Mouse (Mus musculus): ENCODE measurements at regions not wholly inside any gene's neighbourhood (a gene's known extent, or its start where the extent isn't known, plus 50 kb on each side); places are given as distances from the start of the nearest gene placed in this dataset.

DNA sequence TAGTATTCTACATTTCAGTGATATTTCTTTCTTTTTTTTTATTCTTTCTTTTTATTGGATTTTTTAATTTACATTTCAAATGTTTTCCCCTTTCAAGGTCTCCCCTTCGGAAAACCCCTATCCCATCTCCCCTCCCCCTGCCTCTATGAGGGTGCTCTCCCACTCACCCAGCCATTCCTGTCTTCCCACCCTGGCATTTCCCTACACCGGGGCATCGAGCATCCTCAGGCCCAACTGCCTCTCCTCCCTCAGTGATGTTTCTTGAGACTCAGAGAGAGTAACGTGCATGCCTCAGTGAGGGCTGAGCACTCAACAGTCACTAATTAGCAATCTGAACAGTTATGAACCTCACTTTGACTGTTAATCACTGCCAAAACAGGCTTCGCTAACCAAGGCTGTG, 385.6 kb downstream of the Psat1 start:
- no peaks in the 10 kb centered on the region for H3K27me3 ChIP-seq (ENCODE audit: control insufficient read depth, insufficient read depth, low read length)
- 76% methylated on average over 5 of the region's 5 CpGs for whole genome bisulfite sequencing
- TF ChIP-seq CTCF (IDR thresholded peaks at IDR 0.05; ENCODE audit: borderline replicate concordance, insufficient read depth, low read depth, low read length) (no peak), POLR2A (IDR thresholded peaks at IDR 0.05; ENCODE audit: borderline replicate concordance, insufficient read depth, low read length) (no peak)
- no peak overlapping the region for H3K4me3 ChIP-seq (replicated peaks; ENCODE audit: insufficient read depth, low read depth, low read length)
- no peak for DNase-seq
- H3K4me1 ChIP-seq (ENCODE audit: control insufficient read depth, insufficient read depth, low read length) = no peaks in the 10 kb centered on the region
- H3K27ac ChIP-seq (ENCODE audit: insufficient read depth, low read length) = no peak overlapping the region

- no peak for DNase-seq
- Histone ChIP-seq H3K4me1 (ENCODE audit: control insufficient read depth, insufficient read depth, low read length) (no peaks in the 10 kb centered on the region), H3K27ac (ENCODE audit: insufficient read depth, low read length) (no peak overlapping the region), H3K27me3 (ENCODE audit: control insufficient read depth, insufficient read depth, low read length) (no peaks in the 10 kb centered on the region), H3K4me3 (replicated peaks; ENCODE audit: insufficient read depth, low read depth, low read length) (no peak overlapping the region)
- no peak for TF ChIP-seq POLR2A (IDR thresholded peaks at IDR 0.05; ENCODE audit: borderline replicate concordance, insufficient read depth, low read length)
- no peak for TF ChIP-seq CTCF (IDR thresholded peaks at IDR 0.05; ENCODE audit: borderline replicate concordance, insufficient read depth, low read depth, low read length)
- WGBS = 78% methylated on average over 8 of the region's 8 CpGs
Observed at GRCm38 (mm10) chr19:15553953-15554352, 393.2 kb downstream of the Psat1 start.

GRCm38 (mm10) chr19:15517853-15518252, 429.3 kb downstream of the Psat1 start:
- WGBS = 92% methylated on average over 3 of the region's 3 CpGs
- Histone ChIP-seq H3K27me3 (ENCODE audit: control insufficient read depth, insufficient read depth, low read length) (no peaks in the 10 kb centered on the region), H3K4me1 (ENCODE audit: control insufficient read depth, insufficient read depth, low read length) (0 out of 2 replicates have a peak, but pooled peaks cover 3% of the 10 kb centered on the region), H3K4me3 (replicated peaks; ENCODE audit: insufficient read depth, low read depth, low read length) (no peak overlapping the region), H3K27ac (ENCODE audit: insufficient read depth, low read length) (no peak overlapping the region)
- TF ChIP-seq CTCF (IDR thresholded peaks at IDR 0.05; ENCODE audit: borderline replicate concordance, insufficient read depth, low read depth, low read length) = no peak
- TF ChIP-seq POLR2A (IDR thresholded peaks at IDR 0.05; ENCODE audit: borderline replicate concordance, insufficient read depth, low read length) = no peak
- no peak for DNase-seq

DNA sequence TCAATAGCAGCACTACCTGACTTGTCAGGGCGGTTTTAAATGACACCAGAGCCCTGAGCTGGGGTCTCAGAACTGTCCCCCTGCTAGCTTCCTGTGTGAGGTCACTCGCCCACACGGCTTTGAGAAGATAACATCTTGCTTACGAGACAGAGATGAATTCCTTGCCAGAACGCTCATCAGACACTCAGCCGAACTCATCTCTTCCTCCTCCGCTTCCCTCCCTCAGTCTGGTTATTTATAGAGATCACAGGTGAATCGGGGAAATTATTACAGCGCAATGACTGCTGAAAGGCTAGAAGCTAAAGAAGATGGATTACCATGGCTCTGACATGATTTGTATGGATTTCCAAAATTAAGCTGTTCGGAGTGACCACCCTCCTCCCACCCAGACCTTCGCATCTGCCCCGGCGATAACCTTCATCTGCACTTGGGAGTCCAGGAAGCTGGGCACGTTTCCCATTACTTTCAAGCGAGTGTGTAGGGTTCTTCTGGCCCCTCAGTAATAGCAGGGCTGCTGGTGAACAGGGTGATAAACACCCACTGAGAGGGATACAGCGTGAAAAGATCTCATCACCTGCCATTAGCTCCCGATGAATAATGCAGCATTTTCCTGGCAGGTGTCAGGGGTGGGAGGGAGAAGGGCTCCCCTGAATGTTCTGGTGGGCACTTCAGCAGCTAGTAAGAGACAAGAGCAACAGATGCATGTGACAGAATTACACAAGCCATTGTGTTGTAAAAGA, 430.4 kb downstream of the Psat1 start:
- H3K27me3 ChIP-seq (ENCODE audit: control insufficient read depth, insufficient read depth, low read length) = no peaks in the 10 kb centered on the region
- no peak overlapping the region for H3K4me3 ChIP-seq (replicated peaks; ENCODE audit: insufficient read depth, low read depth, low read length)
- H3K27ac ChIP-seq (ENCODE audit: insufficient read depth, low read length) = no peak overlapping the region
- 0 out of 2 replicates have a peak, but pooled peaks cover 3% of the 10 kb centered on the region for H3K4me1 ChIP-seq (ENCODE audit: control insufficient read depth, insufficient read depth, low read length)
- DNase-seq = peak; percentile 2 to 5
- WGBS = 13% methylated on average over 17 of the region's 17 CpGs
- TF ChIP-seq POLR2A (IDR thresholded peaks at IDR 0.05; ENCODE audit: borderline replicate concordance, insufficient read depth, low read length) = no peak
- no peak for TF ChIP-seq CTCF (IDR thresholded peaks at IDR 0.05; ENCODE audit: borderline replicate concordance, insufficient read depth, low read depth, low read length)

DNA sequence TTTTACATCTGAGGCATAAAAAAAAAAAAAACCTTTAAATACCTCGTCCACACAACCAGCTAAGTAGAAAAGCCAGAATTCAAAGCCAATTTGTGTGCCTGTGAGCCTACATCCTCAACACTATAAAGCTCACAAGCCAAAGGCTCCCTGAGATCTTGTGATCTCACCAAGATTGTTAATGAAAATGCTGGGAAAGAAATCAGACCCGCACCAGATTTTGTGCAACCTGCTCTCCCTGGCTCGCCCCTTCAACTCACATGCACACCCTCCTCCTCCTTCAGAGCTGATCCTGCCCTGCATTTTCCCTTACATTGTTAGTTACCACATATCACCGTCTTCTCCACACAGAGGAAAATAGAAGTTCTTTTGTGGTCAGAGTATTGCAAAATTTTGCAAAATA, 433.9 kb downstream of the Psat1 start:
- Histone ChIP-seq H3K4me3 (replicated peaks; ENCODE audit: insufficient read depth, low read depth, low read length) (no peak overlapping the region), H3K4me1 (ENCODE audit: control insufficient read depth, insufficient read depth, low read length) (0 out of 2 replicates have a peak, but pooled peaks cover 3% of the 10 kb centered on the region), H3K27me3 (ENCODE audit: control insufficient read depth, insufficient read depth, low read length) (no peaks in the 10 kb centered on the region), H3K27ac (ENCODE audit: insufficient read depth, low read length) (no peak overlapping the region)
- 72% methylated on average over 4 of the region's 4 CpGs for WGBS
- no peak for TF ChIP-seq CTCF (IDR thresholded peaks at IDR 0.05; ENCODE audit: borderline replicate concordance, insufficient read depth, low read depth, low read length)
- no peak for TF ChIP-seq POLR2A (IDR thresholded peaks at IDR 0.05; ENCODE audit: borderline replicate concordance, insufficient read depth, low read length)
- DNase-seq = no peak

GRCm38 (mm10) chr19:15510395-15510794, 436.7 kb downstream of the Psat1 start:
- WGBS = 93% methylated on average over 1 of the region's 1 CpGs
- Histone ChIP-seq H3K4me1 (ENCODE audit: control insufficient read depth, insufficient read depth, low read length) (no peaks in the 10 kb centered on the region), H3K27me3 (ENCODE audit: control insufficient read depth, insufficient read depth, low read length) (no peaks in the 10 kb centered on the region), H3K4me3 (replicated peaks; ENCODE audit: insufficient read depth, low read depth, low read length) (no peak overlapping the region), H3K27ac (ENCODE audit: insufficient read depth, low read length) (no peak overlapping the region)
- DNase-seq = no peak
- TF ChIP-seq CTCF (IDR thresholded peaks at IDR 0.05; ENCODE audit: borderline replicate concordance, insufficient read depth, low read depth, low read length) = no peak
- TF ChIP-seq POLR2A (IDR thresholded peaks at IDR 0.05; ENCODE audit: borderline replicate concordance, insufficient read depth, low read length) = no peak

- 94% methylated on average over 1 of the region's 1 CpGs for WGBS
- Histone ChIP-seq H3K27me3 (ENCODE audit: control insufficient read depth, insufficient read depth, low read length) (no peaks in the 10 kb centered on the region), H3K4me1 (ENCODE audit: control insufficient read depth, insufficient read depth, low read length) (no peaks in the 10 kb centered on the region), H3K4me3 (replicated peaks; ENCODE audit: insufficient read depth, low read depth, low read length) (no peak overlapping the region), H3K27ac (ENCODE audit: insufficient read depth, low read length) (no peak overlapping the region)
- TF ChIP-seq CTCF (IDR thresholded peaks at IDR 0.05; ENCODE audit: borderline replicate concordance, insufficient read depth, low read depth, low read length) (no peak), POLR2A (IDR thresholded peaks at IDR 0.05; ENCODE audit: borderline replicate concordance, insufficient read depth, low read length) (no peak)
- no peak for DNase-seq
Observed at GRCm38 (mm10) chr19:15502985-15503354, 444.2 kb downstream of the Psat1 start.

DNA sequence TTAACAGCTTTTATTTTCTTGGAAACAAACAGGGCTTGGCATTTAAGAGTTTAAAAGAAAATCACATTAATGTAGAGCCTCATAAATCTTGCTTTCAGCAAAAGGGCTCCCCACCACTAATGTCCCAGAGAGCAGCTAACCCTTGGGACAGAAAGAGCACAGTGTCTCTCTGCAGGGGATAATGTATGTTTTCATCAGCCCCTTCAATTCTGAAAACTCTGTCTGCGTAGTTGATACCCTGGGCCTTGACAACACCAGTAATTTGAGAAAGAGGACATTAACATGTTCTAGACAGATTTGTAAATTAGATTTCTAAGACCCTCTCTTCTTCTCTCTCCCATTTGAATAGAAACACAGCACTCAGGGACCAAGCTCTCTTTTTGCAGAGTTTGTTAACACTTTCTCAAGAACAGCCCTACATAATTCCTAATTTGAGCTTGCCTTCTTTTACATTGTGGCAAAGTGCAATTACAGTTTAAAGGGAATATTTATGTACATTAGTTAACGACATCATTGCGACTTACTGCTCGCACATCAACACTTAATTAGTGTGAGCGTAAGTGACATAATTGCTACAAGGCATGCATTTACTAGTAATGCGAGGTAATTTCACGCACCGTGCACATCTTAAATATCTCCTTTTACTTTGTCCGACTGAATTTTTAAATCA, 444.7 kb downstream of the Psat1 start:
- 63% methylated on average over 9 of the region's 9 CpGs for WGBS
- H3K27ac ChIP-seq (ENCODE audit: insufficient read depth, low read length) = no peak overlapping the region
- H3K27me3 ChIP-seq (ENCODE audit: control insufficient read depth, insufficient read depth, low read length) = no peaks in the 10 kb centered on the region
- DNase-seq = no peak
- no peak overlapping the region for H3K4me3 ChIP-seq (replicated peaks; ENCODE audit: insufficient read depth, low read depth, low read length)
- TF ChIP-seq CTCF (IDR thresholded peaks at IDR 0.05; ENCODE audit: borderline replicate concordance, insufficient read depth, low read depth, low read length) (no peak), POLR2A (IDR thresholded peaks at IDR 0.05; ENCODE audit: borderline replicate concordance, insufficient read depth, low read length) (no peak)
- no peaks in the 10 kb centered on the region for H3K4me1 ChIP-seq (ENCODE audit: control insufficient read depth, insufficient read depth, low read length)

All from cerebellum, adult 2 months (tissue).